Mouse (Mus musculus): Measurements from ENCODE around the gene Ccdc85c.

DNA sequence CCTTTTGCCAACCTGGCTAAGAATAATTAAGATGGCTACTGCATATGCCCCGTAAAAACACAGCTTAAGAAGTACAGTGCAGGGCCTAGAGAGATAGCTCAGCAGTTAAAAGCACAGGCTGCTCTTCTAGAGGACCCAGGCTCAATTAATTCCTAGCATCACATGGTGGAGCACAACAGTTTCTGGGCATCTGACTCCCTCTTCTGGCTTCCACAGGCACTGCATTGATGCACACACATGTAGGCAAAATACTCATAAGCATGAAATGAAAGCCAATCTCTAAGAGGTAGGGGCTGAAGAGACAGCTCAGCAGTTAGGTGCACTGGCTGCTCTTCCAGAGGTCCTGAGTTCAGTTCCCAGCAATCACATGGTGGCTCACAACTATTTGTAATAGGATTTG lies 113.2 kb downstream of the Ccdc85c start:
- TF ChIP-seq POLR2A (IDR thresholded peaks at IDR 0.05; ENCODE audit: insufficient read length, low read depth) (no peak), TCF12 (IDR thresholded peaks at IDR 0.05; ENCODE audit: insufficient read depth, poor library complexity, severe bottlenecking) (no peak), MYOG (IDR thresholded peaks at IDR 0.05; ENCODE audit: control insufficient read depth in 1 of 3, insufficient read depth in 1 of 3, insufficient read length in 2 of 3, low read depth in 2 of 3) (no peak)

Data from myocyte (in vitro differentiated cells).